Mouse (Mus musculus) liver, embryonic 15.5 days (tissue): ENCODE data around the gene Plch2. TPM values are rescaled to one million over a fixed set of nuclear protein-coding genes. Genes with fewer than 3 reads are reported as not detected.

Experiments
- ATAC-seq: fragments of 200-750 bp; cut with Nextera tagmentation; 2 replicates; pipeline ENCODE4 v1.8.0; 2017; ENCODE audit warnings: moderate number of reproducible peaks, mild to moderate bottlenecking, moderate library complexity; ENCODE audit not compliant: insufficient read depth
- H3K27ac ChIP-seq: fragments of 300-500 bp; sonication (generic); replicated peaks from 2 replicates; pipeline ENCODE4 v1.5.1; 2015; ENCODE audit warnings: mild to moderate bottlenecking, inconsistent platforms
- H3K27me3 ChIP-seq: fragments of 300-500 bp; sonication (generic); 2 replicates; pipeline ENCODE4 v1.6.1; 2015; ENCODE audit warnings: mild to moderate bottlenecking, inconsistent platforms
- H3K36me3 ChIP-seq: fragments of 300-500 bp; sonication (generic); replicated peaks from 2 replicates; pipeline ENCODE4 v1.6.1; 2015; ENCODE audit warnings: moderate library complexity, mild to moderate bottlenecking, inconsistent platforms
- H3K4me1 ChIP-seq: fragments of 300-500 bp; sonication (generic); replicated peaks from 2 replicates; pipeline ENCODE4 v1.6.1; 2015; ENCODE audit warnings: inconsistent platforms
- H3K4me2 ChIP-seq: fragments of 300-500 bp; sonication (generic); 2 replicates; pipeline ENCODE4 v1.6.1; 2015; ENCODE audit warnings: moderate library complexity, mild to moderate bottlenecking, inconsistent platforms
- H3K4me3 ChIP-seq: fragments of 300-500 bp; sonication (generic); replicated peaks from 2 replicates; pipeline ENCODE4 v1.5.1; 2015; ENCODE audit warnings: mild to moderate bottlenecking, inconsistent platforms
- H3K9ac ChIP-seq: fragments of 300-500 bp; sonication (generic); 2 replicates; pipeline ENCODE4 v1.6.1; 2015; ENCODE audit warnings: moderate library complexity, mild to moderate bottlenecking, inconsistent platforms
- H3K9me3 ChIP-seq: fragments of 300-500 bp; sonication (generic); replicated peaks from 2 replicates; pipeline ENCODE4 v1.6.1; 2016; ENCODE audit warnings: inconsistent platforms
- WGBS: fragments of 180-500 bp; shearing (Covaris S2); methylation state at CpG from one replicate; pipeline ENCODE4 v1.1.7; 2015; ENCODE audit warnings: mixed read lengths; ENCODE audit not compliant: insufficient replicate concordance; 5-methylcytosine and 5-hydroxymethylcytosine counted together
- polyA plus RNA-seq: library from polyadenylated mRNA; unstranded; fragments of >200 nt; fragmentation: Nextera tagmentation; extraction: Ambion mirVana; gene quantifications from 2 replicates; pipeline ENCODE4 v1.2.1, GENCODE M21; 2015

Gene Plch2
- polyA plus RNA-seq, result 0.14 TPM in 1 of 2 replicates, not detected in the other

- WGBS, result 51% methylated on average over 10 of the region's 10 CpGs
- no peak within 1 kb of the TSS for H3K9ac ChIP-seq
- H3K9me3 ChIP-seq, result no peaks in the 10 kb centered on the region
- H3K4me3 ChIP-seq, result no peak within 1 kb of the TSS
- ATAC-seq, result no peak
- no peaks in the 10 kb centered on the region for H3K4me1 ChIP-seq
- peaks cover 37% of the 10 kb centered on the region for H3K27me3 ChIP-seq
- no peak within 1 kb of the TSS for H3K4me2 ChIP-seq
- H3K27ac ChIP-seq, result no peak within 1 kb of the TSS
- H3K36me3 ChIP-seq, result no peaks in the 10 kb centered on the region
Measured at GRCm38 (mm10) chr4:155056724-155057123, at the start of gene Plch2. TSS of gene Plch2 (minus strand) at chr4:155056784.

DNA sequence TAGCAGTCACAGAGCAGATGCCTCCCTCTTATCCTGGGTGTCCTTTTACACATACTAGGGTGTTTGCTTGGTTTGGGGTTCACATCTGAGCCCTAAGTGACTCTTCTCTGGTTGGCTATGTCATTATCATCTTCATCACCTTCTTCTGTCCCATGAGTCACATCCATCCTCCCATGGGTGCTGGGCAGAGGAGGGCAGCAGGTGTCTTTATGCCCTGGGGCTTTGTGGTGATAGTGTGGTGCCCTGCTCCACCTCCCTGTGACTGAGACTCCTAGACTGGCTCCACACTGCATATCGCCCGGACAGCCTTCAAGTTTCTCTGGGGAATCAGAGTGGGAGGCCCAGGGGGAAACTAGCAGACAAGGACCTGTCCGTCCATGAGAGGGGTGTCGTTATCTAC lies 42.0 kb upstream of the Plch2 start:
- H3K27ac ChIP-seq, result no peak overlapping the region
- no peak overlapping the region for H3K9ac ChIP-seq
- H3K36me3 ChIP-seq, result no peaks in the 10 kb centered on the region
- H3K4me1 ChIP-seq, result no peaks in the 10 kb centered on the region
- WGBS, result 50% methylated on average over 4 of the region's 4 CpGs
- ATAC-seq, result no peak
- H3K27me3 ChIP-seq, result no peaks in the 10 kb centered on the region
- no peak overlapping the region for H3K4me2 ChIP-seq
- H3K9me3 ChIP-seq, result no peaks in the 10 kb centered on the region
- no peak overlapping the region for H3K4me3 ChIP-seq

GRCm38 (mm10) chr4:155097452-155097851 lies 40.9 kb upstream of the Plch2 start:
- Histone ChIP-seq H3K9me3 (no peaks in the 10 kb centered on the region), H3K9ac (no peak overlapping the region)
- no peak for ATAC-seq

GRCm38 (mm10) chr4:155095967-155096366 lies 39.4 kb upstream of the Plch2 start:
- no peaks in the 10 kb centered on the region for H3K4me1 ChIP-seq
- no peak for ATAC-seq
- no peaks in the 10 kb centered on the region for H3K27me3 ChIP-seq
- no peak overlapping the region for H3K4me2 ChIP-seq
- WGBS, result 70% methylated on average over 8 of the region's 8 CpGs
- no peak overlapping the region for H3K4me3 ChIP-seq
- no peak overlapping the region for H3K27ac ChIP-seq
- H3K9me3 ChIP-seq, result no peaks in the 10 kb centered on the region
- no peak overlapping the region for H3K9ac ChIP-seq
- H3K36me3 ChIP-seq, result no peaks in the 10 kb centered on the region

More at GRCm38 (mm10) chr4:155097452-155097851, 40.9 kb upstream of the Plch2 start:
- no peak overlapping the region for H3K4me2 ChIP-seq
- no peaks in the 10 kb centered on the region for H3K4me1 ChIP-seq
- H3K36me3 ChIP-seq, result no peaks in the 10 kb centered on the region
- no peaks in the 10 kb centered on the region for H3K27me3 ChIP-seq
- H3K4me3 ChIP-seq, result no peak overlapping the region
- no peak overlapping the region for H3K27ac ChIP-seq
- WGBS, result 47% methylated on average over 6 of the region's 6 CpGs

DNA sequence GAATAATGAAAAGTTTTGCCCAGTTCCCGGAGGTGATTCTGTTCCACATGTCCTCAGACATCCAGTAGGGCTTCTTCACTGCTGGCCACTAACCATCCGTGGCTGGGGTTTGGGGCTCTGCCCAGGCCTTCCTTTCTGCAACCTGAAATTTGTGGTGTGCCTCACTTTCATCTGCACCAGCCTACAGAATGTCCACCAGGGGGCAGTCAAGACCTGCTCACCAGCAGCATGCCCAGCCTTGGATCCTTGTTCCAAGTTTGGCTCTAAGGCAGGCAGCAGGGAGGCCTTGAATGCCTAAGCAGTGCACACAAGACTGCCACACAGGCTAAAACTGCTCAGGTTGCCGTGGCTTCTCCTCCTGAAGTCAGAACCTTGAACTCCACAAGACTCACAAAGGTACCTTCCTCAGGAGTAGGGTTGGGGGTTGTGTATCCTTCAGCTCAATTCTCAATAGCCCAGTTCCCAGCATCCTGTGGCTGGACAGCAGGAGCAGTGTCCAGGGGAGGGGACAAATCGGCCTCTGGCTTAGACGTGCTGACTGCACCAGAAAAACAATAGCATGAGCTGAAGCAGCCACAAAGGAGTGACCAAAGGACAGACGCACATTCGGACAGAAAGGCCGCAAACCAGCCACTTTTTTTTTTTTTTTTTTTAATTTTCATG lies 38.8 kb upstream of the Plch2 start:
- no peaks in the 10 kb centered on the region for H3K9me3 ChIP-seq
- no peak overlapping the region for H3K27ac ChIP-seq
- H3K4me3 ChIP-seq, result no peak overlapping the region
- H3K27me3 ChIP-seq, result no peaks in the 10 kb centered on the region
- peak; percentile 35; the same call in 1 of the 2 replicates for ATAC-seq
- H3K36me3 ChIP-seq, result no peaks in the 10 kb centered on the region
- no peak overlapping the region for H3K9ac ChIP-seq
- WGBS, result 44% methylated on average over 8 of the region's 8 CpGs
- H3K4me2 ChIP-seq, result no peak overlapping the region
- no peaks in the 10 kb centered on the region for H3K4me1 ChIP-seq

- no peaks in the 10 kb centered on the region for H3K27me3 ChIP-seq
- 57% methylated on average over 3 of the region's 3 CpGs for WGBS
- no peaks in the 10 kb centered on the region for H3K36me3 ChIP-seq
- H3K4me1 ChIP-seq, result no peaks in the 10 kb centered on the region
- no peak overlapping the region for H3K9ac ChIP-seq
- H3K4me2 ChIP-seq, result no peak overlapping the region
- H3K4me3 ChIP-seq, result no peak overlapping the region
- H3K27ac ChIP-seq, result no peak overlapping the region
- peak; percentile 47; the same call in 1 of the 2 replicates for ATAC-seq
- no peaks in the 10 kb centered on the region for H3K9me3 ChIP-seq
Measured at GRCm38 (mm10) chr4:155094565-155094964, 38.0 kb upstream of the Plch2 start.

- Histone ChIP-seq H3K36me3 (no peaks in the 10 kb centered on the region), H3K4me2 (no peak overlapping the region), H3K4me1 (no peaks in the 10 kb centered on the region), H3K27me3 (no peaks in the 10 kb centered on the region), H3K4me3 (no peak overlapping the region), H3K27ac (no peak overlapping the region), H3K9me3 (no peaks in the 10 kb centered on the region), H3K9ac (no peak overlapping the region)
- no peak for ATAC-seq
- 53% methylated on average over 7 of the region's 7 CpGs for WGBS
Measured at GRCm38 (mm10) chr4:155093431-155094149, 37.0 kb upstream of the Plch2 start.

DNA sequence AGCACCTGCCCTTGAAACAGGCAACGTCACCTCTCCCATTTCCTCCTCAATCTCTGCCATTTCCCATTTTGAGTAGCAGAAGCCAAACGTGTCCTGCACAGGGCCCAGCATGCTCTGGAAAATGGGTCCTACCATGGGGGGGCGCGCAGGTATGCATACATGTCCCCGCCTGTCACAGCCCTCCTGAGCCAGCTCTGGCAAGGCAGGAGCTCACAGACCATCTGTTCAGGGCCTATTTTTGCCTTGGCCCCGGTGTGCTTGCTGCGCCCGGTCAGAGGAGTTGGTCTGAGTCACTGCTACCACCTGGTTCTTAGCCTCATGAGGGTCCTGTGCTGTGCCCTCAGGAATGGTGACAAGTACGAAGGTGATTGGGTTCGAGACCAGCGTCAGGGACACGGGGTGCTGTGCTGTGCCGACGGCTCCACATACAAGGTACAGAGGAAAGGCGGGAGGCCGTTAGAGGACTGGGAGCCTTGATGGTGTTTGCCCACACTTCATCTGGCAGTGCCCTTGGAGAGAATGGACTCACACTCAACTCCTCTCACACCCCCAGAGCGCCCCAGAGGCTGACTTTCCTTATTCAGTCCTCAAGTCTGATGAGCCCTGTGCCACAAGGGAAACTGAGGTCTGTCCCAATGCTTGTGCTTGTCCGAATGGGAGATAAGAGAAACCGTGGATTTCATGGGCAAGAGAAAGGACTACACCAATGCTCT lies 36.3 kb upstream of the Plch2 start:
- ATAC-seq, result no peak
- H3K36me3 ChIP-seq, result no peaks in the 10 kb centered on the region

GRCm38 (mm10) chr4:155090688-155091449 lies 34.3 kb upstream of the Plch2 start:
- no peak overlapping the region for H3K9ac ChIP-seq
- 79% methylated on average over 13 of the region's 13 CpGs for WGBS

More for the DNA sequence above, 36.3 kb upstream of the Plch2 start:
- H3K4me2 ChIP-seq, result no peak overlapping the region
- H3K4me1 ChIP-seq, result no peaks in the 10 kb centered on the region
- no peak overlapping the region for H3K9ac ChIP-seq
- no peak overlapping the region for H3K4me3 ChIP-seq
- no peak overlapping the region for H3K27ac ChIP-seq
- H3K27me3 ChIP-seq, result no peaks in the 10 kb centered on the region
- 77% methylated on average over 19 of the region's 19 CpGs for WGBS
- no peaks in the 10 kb centered on the region for H3K9me3 ChIP-seq

DNA sequence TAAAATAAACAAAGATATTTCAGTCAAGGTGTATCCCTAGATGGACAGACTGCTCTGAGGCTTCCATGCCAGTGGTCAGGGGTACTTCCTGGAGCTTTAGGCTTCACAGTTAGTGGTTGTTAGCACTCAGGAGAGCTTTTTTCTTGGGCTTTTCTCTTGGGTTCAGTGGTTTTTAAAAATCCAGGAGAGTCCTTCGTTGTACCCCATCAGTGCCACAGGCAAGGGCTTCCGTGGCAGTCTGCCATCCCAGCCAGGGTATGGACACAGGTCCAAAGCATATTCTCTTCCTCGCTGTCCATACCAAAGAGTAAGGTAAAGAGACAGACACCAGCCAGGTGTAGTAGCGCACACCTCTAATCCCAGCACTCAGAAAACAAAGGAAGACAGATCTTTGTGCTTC lies 33.6 kb upstream of the Plch2 start:
- Histone ChIP-seq H3K4me3 (no peak overlapping the region), H3K27me3 (no peaks in the 10 kb centered on the region), H3K9ac (no peak overlapping the region), H3K4me1 (peaks cover 19% of the 10 kb centered on the region), H3K9me3 (no peaks in the 10 kb centered on the region), H3K27ac (no peak overlapping the region), H3K36me3 (no peaks in the 10 kb centered on the region), H3K4me2 (no peak overlapping the region)
- no peak for ATAC-seq
- WGBS, result 82% methylated on average over 4 of the region's 4 CpGs

More at GRCm38 (mm10) chr4:155090688-155091449, 34.3 kb upstream of the Plch2 start:
- H3K9me3 ChIP-seq, result no peaks in the 10 kb centered on the region
- no peak overlapping the region for H3K4me3 ChIP-seq
- no peaks in the 10 kb centered on the region for H3K36me3 ChIP-seq
- peaks cover 13% of the 10 kb centered on the region for H3K4me1 ChIP-seq
- ATAC-seq, result no peak
- H3K27me3 ChIP-seq, result no peaks in the 10 kb centered on the region
- no peak overlapping the region for H3K27ac ChIP-seq
- no peak overlapping the region for H3K4me2 ChIP-seq
